Mouse (Mus musculus) inflammation-experienced regulatory T-cells, adult 6 months (primary cell): ENCODE results near the gene Mrpl51. TPM values are rescaled to one million over a fixed set of nuclear protein-coding genes. Genes with fewer than 3 reads are reported as not detected.
A peak's percentile ranks its signal among the peaks of the same experiment; 100 is the strongest.

ENCODE experiments used
- ATAC-seq: one replicate; pipeline ENCODE4 v1.8.0; 2017
- polyA plus RNA-seq, 3 experiments: library from polyadenylated mRNA; unstranded; fragments of 100-300 nt; shearing (Covaris generic); gene quantifications; one replicate each; pipeline ENCODE4 v1.2.1; 2017

Gene Mrpl51
- polyA plus RNA-seq, 3 experiments from 2014 or later = 65.3 to 102 (median 74.3) TPM

GRCm38 (mm10) chr6:125193390-125193789, 1.8 kb downstream of the Mrpl51 start:
- no peak for ATAC-seq

- ATAC-seq = no peak
Measured at GRCm38 (mm10) chr6:125195541-125196075, 4.0 kb downstream of the Mrpl51 start.

- ATAC-seq = no peak
Measured at GRCm38 (mm10) chr6:125196301-125196700, 4.7 kb downstream of the Mrpl51 start.

- ATAC-seq = no peak
Measured at GRCm38 (mm10) chr6:125197166-125197565, 5.6 kb downstream of the Mrpl51 start.

GRCm38 (mm10) chr6:125210436-125210835, 18.8 kb downstream of the Mrpl51 start:
- ATAC-seq = no peak

- no peak for ATAC-seq
Measured at GRCm38 (mm10) chr6:125212621-125213020, 21.0 kb downstream of the Mrpl51 start.

- ATAC-seq = no peak
Measured at GRCm38 (mm10) chr6:125213129-125213528, 21.5 kb downstream of the Mrpl51 start.

GRCm38 (mm10) chr6:125213715-125214114, 22.1 kb downstream of the Mrpl51 start:
- ATAC-seq = no peak

- peak; percentile 90 for ATAC-seq
Measured at GRCm38 (mm10) chr6:125215148-125215954, 23.8 kb downstream of the Mrpl51 start, which contains the start of gene Vamp1. Gene Vamp1 (plus strand): TSS chr6:125215551.

GRCm38 (mm10) chr6:125216898-125217297, 25.3 kb downstream of the Mrpl51 start:
- ATAC-seq = no peak

GRCm38 (mm10) chr6:125217899-125218298, 26.3 kb downstream of the Mrpl51 start:
- no peak for ATAC-seq

- peak; percentile 19 for ATAC-seq
Measured at GRCm38 (mm10) chr6:125218963-125219362, 27.4 kb downstream of the Mrpl51 start.

- ATAC-seq = no peak
Measured at GRCm38 (mm10) chr6:125221115-125221745, 29.6 kb downstream of the Mrpl51 start.

- peak; percentile 94 for ATAC-seq
Measured at GRCm38 (mm10) chr6:125222146-125222545, 30.5 kb downstream of the Mrpl51 start.

GRCm38 (mm10) chr6:125222577-125222976, 31.0 kb downstream of the Mrpl51 start:
- ATAC-seq = peak; percentile 0

GRCm38 (mm10) chr6:125225518-125226115, 34.0 kb downstream of the Mrpl51 start:
- ATAC-seq = no peak

GRCm38 (mm10) chr6:125230571-125230970, 39.0 kb downstream of the Mrpl51 start:
- no peak for ATAC-seq

GRCm38 (mm10) chr6:125231117-125232044, 39.8 kb downstream of the Mrpl51 start, which contains the start of gene Tapbpl:
Gene Tapbpl (minus strand): TSS chr6:125231860.
- ATAC-seq = peak; percentile 68

- ATAC-seq = peak; percentile 7
Measured at GRCm38 (mm10) chr6:125232045-125232437, 40.4 kb downstream of the Mrpl51 start.

- ATAC-seq = no peak
Measured at GRCm38 (mm10) chr6:125232516-125232915, 40.9 kb downstream of the Mrpl51 start.

GRCm38 (mm10) chr6:125233816-125234519, 42.4 kb downstream of the Mrpl51 start:
- no peak for ATAC-seq

- no peak for ATAC-seq
Measured at GRCm38 (mm10) chr6:125234520-125234828, 42.9 kb downstream of the Mrpl51 start.
